Mouse (Mus musculus): Measurements from ENCODE around the gene Pex11g. TPM values are rescaled to one million over a fixed set of nuclear protein-coding genes. Genes with fewer than 3 reads are reported as not detected.

The Pex11g gene
- total and polyA plus RNA-seq, 2 experiments from 2014 or later, result 2.0 to 4.9 TPM

- Histone ChIP-seq H3K4me1 (ENCODE audit: insufficient read depth, low read length) (peaks cover 7% of the 10 kb centered on the region), H3K27ac (no peak overlapping the region), H3K4me2 (ENCODE audit: low read depth, low read length) (no peak overlapping the region), H3K36me3 (ENCODE audit: insufficient read depth, low read length) (peaks cover 17% of the 10 kb centered on the region), H3K4me3 (ENCODE audit: low read length) (no peak overlapping the region), H3K27me3 (ENCODE audit: insufficient read depth, low read length) (no peaks in the 10 kb centered on the region), H3K9me3 (ENCODE audit: low read length) (no peaks in the 10 kb centered on the region), H3K9ac (replicated peaks; ENCODE audit: low read length) (no peak overlapping the region)
- WGBS, result 94% methylated on average over 15 of the region's 15 CpGs
- no peak for DNase-seq (ENCODE audit: low spot score)
- ATAC-seq, result no peak
- no peak for TF ChIP-seq CTCF (IDR thresholded peaks at IDR 0.05; ENCODE audit: low read depth)
Measured at GRCm38 (mm10) chr8:3496428-3496748, 28.9 kb upstream of the Pex11g start.

DNA sequence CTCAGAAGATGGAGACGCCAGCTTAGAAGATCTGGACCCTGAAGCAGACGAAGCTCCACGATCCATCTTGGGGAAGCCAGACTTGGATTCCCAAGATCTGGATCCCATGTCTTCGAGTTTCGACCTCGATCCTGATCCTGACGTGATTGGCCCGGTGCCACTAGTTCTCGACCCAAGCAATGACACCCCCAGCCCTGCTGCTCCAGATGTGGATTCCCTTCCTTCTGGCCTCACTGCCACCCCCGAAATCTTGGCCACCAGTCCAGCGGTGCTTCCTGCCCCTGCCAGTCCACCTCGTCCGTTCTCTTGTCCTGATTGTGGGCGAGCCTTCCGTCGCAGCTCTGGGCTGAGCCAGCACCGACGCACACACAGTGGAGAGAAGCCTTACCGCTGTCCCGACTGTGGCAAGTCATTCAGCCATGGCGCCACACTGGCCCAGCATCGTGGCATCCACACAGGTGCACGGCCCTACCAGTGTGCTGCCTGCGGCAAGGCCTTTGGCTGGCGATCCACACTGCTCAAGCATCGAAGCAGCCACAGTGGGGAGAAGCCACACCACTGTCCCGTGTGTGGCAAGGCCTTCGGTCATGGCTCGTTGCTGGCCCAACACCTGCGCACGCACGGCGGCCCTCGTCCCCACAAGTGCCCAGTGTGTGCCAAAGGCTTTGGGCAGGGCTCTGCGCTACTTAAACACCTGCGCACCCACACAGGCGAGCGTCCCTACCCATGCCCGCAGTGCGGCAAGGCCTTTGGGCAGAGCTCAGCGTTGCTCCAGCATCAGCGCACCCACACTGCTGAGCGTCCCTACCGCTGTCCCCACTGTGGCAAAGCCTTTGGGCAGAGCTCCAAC, 28.3 kb upstream of the Pex11g start:
- no peak for DNase-seq (ENCODE audit: low spot score)
- H3K4me3 ChIP-seq (ENCODE audit: low read length), result no peak overlapping the region
- WGBS, result 97% methylated on average over 44 of the region's 44 CpGs
- H3K9ac ChIP-seq (replicated peaks; ENCODE audit: low read length), result no peak overlapping the region
- no peaks in the 10 kb centered on the region for H3K9me3 ChIP-seq (ENCODE audit: low read length)
- H3K4me2 ChIP-seq (ENCODE audit: low read depth, low read length), result no peak overlapping the region
- TF ChIP-seq CTCF (IDR thresholded peaks at IDR 0.05; ENCODE audit: low read depth), result no peak
- H3K27ac ChIP-seq, result no peak overlapping the region
- peaks cover 17% of the 10 kb centered on the region for H3K36me3 ChIP-seq (ENCODE audit: insufficient read depth, low read length)
- ATAC-seq, result no peak
- H3K27me3 ChIP-seq (ENCODE audit: insufficient read depth, low read length), result no peaks in the 10 kb centered on the region
- peaks cover under 1% of the 10 kb centered on the region; the same call in 1 of the 2 replicates for H3K4me1 ChIP-seq (ENCODE audit: insufficient read depth, low read length)

DNA sequence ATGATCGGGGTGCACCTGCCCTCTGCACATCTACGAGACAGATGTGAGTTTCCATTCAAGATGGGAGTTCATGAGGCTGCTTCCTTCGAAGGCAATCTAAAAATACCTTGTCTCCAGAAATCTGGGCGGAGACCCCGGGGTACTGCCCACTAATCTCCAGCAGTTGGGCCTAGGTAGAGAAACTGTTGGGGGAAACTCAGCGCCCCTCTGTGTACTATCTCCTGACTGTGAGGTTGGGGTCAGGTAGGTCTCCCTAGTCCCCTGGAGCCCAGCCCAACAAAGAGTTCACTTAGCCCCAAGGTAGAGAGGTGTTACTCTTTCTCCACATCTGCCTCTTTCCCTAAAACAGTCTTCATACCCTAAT, 26.3 kb upstream of the Pex11g start:
- Histone ChIP-seq H3K9me3 (ENCODE audit: low read length) (no peaks in the 10 kb centered on the region), H3K9ac (replicated peaks; ENCODE audit: low read length) (peak overlapping the region; percentile 92), H3K4me3 (ENCODE audit: low read length) (peak overlapping the region; percentile 75), H3K36me3 (ENCODE audit: insufficient read depth, low read length) (peaks cover 17% of the 10 kb centered on the region), H3K4me2 (ENCODE audit: low read depth, low read length) (peak overlapping the region; percentile 52), H3K27ac (peak overlapping the region; percentile 94), H3K27me3 (ENCODE audit: insufficient read depth, low read length) (no peaks in the 10 kb centered on the region), H3K4me1 (ENCODE audit: insufficient read depth, low read length) (no peaks in the 10 kb centered on the region)
- 34% methylated on average over 6 of the region's 6 CpGs for WGBS
- no peak for TF ChIP-seq CTCF (IDR thresholded peaks at IDR 0.05; ENCODE audit: low read depth)
- ATAC-seq (peak; percentile 22), DNase-seq (ENCODE audit: low spot score) (peak; percentile 24)

DNA sequence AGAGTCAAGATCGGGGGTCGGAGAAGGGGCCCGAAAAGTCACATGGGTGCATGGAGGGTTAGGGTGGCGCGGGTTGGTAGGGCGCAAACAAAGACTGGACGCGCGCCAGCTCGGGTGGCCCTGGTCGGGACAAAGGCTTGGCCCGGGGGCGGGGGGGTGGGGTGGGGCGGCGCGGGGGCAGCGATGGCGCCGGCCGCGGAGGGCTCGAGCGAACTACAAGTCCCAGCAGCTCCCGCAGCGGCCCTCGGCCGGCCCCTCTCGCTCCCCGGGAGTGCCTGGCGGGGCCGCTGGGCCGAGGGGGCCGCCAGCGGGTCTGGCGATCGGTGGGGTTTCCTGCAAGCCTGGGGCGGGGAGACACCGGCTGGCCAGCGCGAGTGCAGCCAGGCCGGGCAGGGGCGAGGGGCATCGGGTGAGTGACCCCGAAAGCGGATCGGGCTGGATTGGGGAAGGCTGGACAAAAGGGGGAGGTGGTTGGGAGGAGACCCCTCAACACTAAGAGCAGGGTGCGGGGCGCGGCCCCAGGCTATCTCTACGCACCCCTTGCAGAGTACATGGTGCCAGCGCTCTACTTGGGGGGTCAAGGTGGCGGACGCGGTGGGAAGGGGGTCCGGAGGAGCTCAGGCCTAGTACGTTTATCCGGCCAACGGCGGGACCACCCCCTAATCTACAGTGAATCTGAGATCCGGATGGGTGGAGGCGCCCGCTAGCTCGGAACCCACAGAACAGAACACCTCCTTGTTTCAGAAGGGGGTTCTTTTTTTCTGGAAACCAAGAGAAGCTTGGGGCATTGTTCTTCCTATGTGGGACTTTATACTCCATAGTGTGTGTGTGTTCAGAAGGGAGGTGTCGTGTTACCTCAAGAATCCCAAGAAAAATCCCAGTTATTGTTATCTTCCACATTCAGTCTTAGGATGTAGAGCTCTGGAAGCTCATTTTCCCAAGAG, 25.7 kb upstream of the Pex11g start, which contains the start of gene Zfp358:
Zfp358 (plus strand) TSS at position 238 of the 944 bp plus-strand sequence.
- peak; percentile 87 for DNase-seq (ENCODE audit: low spot score)
- Histone ChIP-seq H3K4me1 (ENCODE audit: insufficient read depth, low read length) (no peaks in the 10 kb centered on the region), H3K27me3 (ENCODE audit: insufficient read depth, low read length) (no peaks in the 10 kb centered on the region), H3K36me3 (ENCODE audit: insufficient read depth, low read length) (peaks cover 17% of the 10 kb centered on the region), H3K9me3 (ENCODE audit: low read length) (no peaks in the 10 kb centered on the region), H3K9ac (replicated peaks; ENCODE audit: low read length) (peak within 1 kb of the TSS; percentile 92), H3K4me2 (ENCODE audit: low read depth, low read length) (peak within 1 kb of the TSS; percentile 52), H3K4me3 (ENCODE audit: low read length) (peak within 1 kb of the TSS; percentile 75), H3K27ac (peak within 1 kb of the TSS; percentile 94)
- WGBS, result 3% methylated on average over 60 of the region's 64 CpGs
- peak; percentile 92 for ATAC-seq
- TF ChIP-seq CTCF (IDR thresholded peaks at IDR 0.05; ENCODE audit: low read depth), result no peak

DNA sequence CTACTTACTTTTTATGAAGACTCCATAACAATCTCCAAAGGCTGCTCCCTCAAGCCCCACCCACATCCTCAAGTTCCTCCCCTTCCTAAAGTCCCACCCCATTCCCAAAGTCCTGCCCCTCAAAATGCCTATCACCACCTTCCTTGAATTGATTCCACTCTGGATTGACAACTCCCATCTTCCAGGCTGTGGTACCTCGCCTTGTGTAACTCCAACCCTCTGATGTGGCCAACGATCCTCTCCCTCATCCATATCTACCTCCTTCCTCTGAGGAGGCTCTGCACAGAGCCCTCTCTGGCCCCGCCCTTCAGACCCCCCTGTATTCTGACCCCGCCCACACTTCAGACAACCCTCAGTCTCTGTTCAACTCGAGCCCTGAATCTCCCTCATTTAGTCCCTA, 17.7 kb upstream of the Pex11g start:
- DNase-seq (ENCODE audit: low spot score) (no peak), ATAC-seq (0 out of 2 replicates have a peak, but pooled peaks have one; percentile 27)
- no peaks in the 10 kb centered on the region for H3K9me3 ChIP-seq (ENCODE audit: low read length)
- H3K9ac ChIP-seq (replicated peaks; ENCODE audit: low read length), result no peak overlapping the region
- no peaks in the 10 kb centered on the region for H3K27me3 ChIP-seq (ENCODE audit: insufficient read depth, low read length)
- no peak overlapping the region for H3K4me2 ChIP-seq (ENCODE audit: low read depth, low read length)
- H3K36me3 ChIP-seq (ENCODE audit: insufficient read depth, low read length), result no peaks in the 10 kb centered on the region
- 25% methylated on average over 5 of the region's 5 CpGs for WGBS
- H3K27ac ChIP-seq, result no peak overlapping the region
- no peaks in the 10 kb centered on the region for H3K4me1 ChIP-seq (ENCODE audit: insufficient read depth, low read length)
- H3K4me3 ChIP-seq (ENCODE audit: low read length), result no peak overlapping the region
- no peak for TF ChIP-seq CTCF (IDR thresholded peaks at IDR 0.05; ENCODE audit: low read depth)

DNA sequence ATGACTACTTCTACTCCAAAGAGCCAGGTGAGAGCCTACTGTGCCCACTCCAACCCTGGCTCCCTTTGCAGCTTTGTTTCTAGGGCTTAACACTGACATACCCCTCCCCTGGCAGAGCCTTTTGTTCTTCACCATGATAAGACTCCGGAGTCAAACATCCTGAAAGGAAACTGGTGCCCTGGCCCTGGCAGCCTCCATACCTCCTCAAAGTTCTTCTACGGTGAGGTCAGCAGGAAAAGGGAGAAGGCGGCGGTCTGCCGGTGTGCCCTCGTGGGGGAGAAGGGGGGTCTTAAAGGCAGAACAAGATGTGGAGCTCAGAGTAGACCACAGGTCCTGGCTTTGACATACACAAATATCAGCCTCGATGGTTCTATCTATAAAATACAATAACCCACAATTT, 16.1 kb upstream of the Pex11g start:
- ATAC-seq, result no peak
- H3K9me3 ChIP-seq (ENCODE audit: low read length), result no peaks in the 10 kb centered on the region
- DNase-seq (ENCODE audit: low spot score), result no peak
- H3K27ac ChIP-seq, result no peak overlapping the region
- H3K4me3 ChIP-seq (ENCODE audit: low read length), result no peak overlapping the region
- H3K4me2 ChIP-seq (ENCODE audit: low read depth, low read length), result no peak overlapping the region
- H3K4me1 ChIP-seq (ENCODE audit: insufficient read depth, low read length), result no peaks in the 10 kb centered on the region
- H3K27me3 ChIP-seq (ENCODE audit: insufficient read depth, low read length), result no peaks in the 10 kb centered on the region; the same call in 1 of the 2 replicates
- WGBS, result 83% methylated on average over 7 of the region's 7 CpGs
- no peaks in the 10 kb centered on the region for H3K36me3 ChIP-seq (ENCODE audit: insufficient read depth, low read length)
- TF ChIP-seq CTCF (IDR thresholded peaks at IDR 0.05; ENCODE audit: low read depth), result no peak
- H3K9ac ChIP-seq (replicated peaks; ENCODE audit: low read length), result no peak overlapping the region
